Mouse (Mus musculus) small intestine, adult 2 months (tissue): ENCODE results near the gene Tceanc2.

ENCODE experiments used
- CTCF ChIP-seq: fragments of 200-500 bp; IDR thresholded peaks from 2 replicates; pipeline ENCODE4 v1.5.1; 2012; ENCODE audit warnings: low read depth, mild to moderate bottlenecking, control low read depth, inconsistent platforms, low read length, moderate library complexity, mixed read lengths; ENCODE audit not compliant: insufficient replicate concordance, insufficient read length; ENCODE audit errors: extremely low read depth
- POLR2A ChIP-seq: fragments of 200-500 bp; IDR thresholded peaks from 2 replicates; pipeline ENCODE4 v1.6.1; 2012; ENCODE audit warnings: low read depth, mild to moderate bottlenecking, control low read depth, inconsistent platforms, low read length, moderate library complexity

DNA sequence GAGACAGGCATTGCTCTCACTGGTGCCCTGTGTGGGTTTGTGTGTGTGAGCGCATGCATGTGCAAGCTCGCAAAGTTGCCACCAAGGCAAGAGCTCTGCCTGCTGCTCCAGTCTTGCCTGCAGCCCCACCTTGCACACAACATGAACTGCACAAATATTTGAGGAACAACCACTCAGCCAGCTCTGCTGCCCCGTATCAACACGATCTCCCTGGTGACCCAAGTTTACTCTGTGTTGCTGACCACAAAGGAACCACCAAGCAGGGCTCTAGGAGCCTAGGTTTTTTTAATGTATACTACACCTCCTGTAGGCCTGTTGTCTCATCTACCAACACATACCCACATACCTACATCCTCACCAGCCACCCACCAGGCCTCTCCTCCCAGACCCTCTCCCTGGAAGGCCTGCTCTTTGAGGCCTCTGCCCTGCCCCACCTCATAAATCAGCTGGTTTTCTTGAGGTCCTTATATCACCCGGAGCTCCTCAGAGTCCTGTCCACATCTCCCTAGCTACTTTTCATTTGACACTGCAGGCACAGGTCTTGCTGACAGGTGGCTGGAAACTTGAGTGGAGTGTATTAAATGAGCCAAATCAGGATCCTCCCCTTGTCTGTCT is 31.7 kb upstream of the Tceanc2 start:
- TF ChIP-seq CTCF (no peak), POLR2A (no peak)
